Mouse (Mus musculus): ENCODE data around the gene Myoc. TPM values are rescaled to one million over a fixed set of nuclear protein-coding genes. Genes with fewer than 3 reads are reported as not detected.

The Myoc gene
- polyA plus RNA-seq, 1 experiment, result not detected

GRCm38 (mm10) chr1:162648416-162648815, 9.5 kb downstream of the Myoc start:
- Histone ChIP-seq H3K4me2 (ENCODE audit: low read depth) (no peak overlapping the region), H3K36me3 (ENCODE audit: control insufficient read depth, insufficient read depth) (no peaks in the 10 kb centered on the region), H3ac (ENCODE audit: control insufficient read depth, insufficient read length) (no peak overlapping the region), H3K4me3 (no peak overlapping the region), H3K27me3 (ENCODE audit: control insufficient read depth, insufficient read depth, insufficient read length) (peaks cover 7% of the 10 kb centered on the region), H3K79me2 (ENCODE audit: control insufficient read depth, insufficient read depth) (no peaks in the 10 kb centered on the region)
- TF ChIP-seq CEBPB (IDR thresholded peaks at IDR 0.05; ENCODE audit: insufficient read depth, poor library complexity, severe bottlenecking), result no peak
- TF ChIP-seq POLR2AphosphoS2 (IDR thresholded peaks at IDR 0.05; ENCODE audit: insufficient read length, low read depth), result no peak
- TF ChIP-seq MYOG (IDR thresholded peaks at IDR 0.05; ENCODE audit: control insufficient read depth in 1 of 3, insufficient read depth in 1 of 3, insufficient read length in 2 of 3, low read depth in 2 of 3), result no peak
- TF ChIP-seq TCF3 (IDR thresholded peaks at IDR 0.05; ENCODE audit: insufficient read length, low read depth), result no peak
- no peak for TF ChIP-seq TCF12 (IDR thresholded peaks at IDR 0.05; ENCODE audit: insufficient read depth, poor library complexity, severe bottlenecking)
- no peak for TF ChIP-seq MYOD1 (IDR thresholded peaks at IDR 0.05; ENCODE audit: control insufficient read depth in 1 of 3, insufficient read length in 2 of 3, low read depth in 2 of 3)
- TF ChIP-seq USF1 (IDR thresholded peaks at IDR 0.05; ENCODE audit: low read depth), result no peak
- no peak for TF ChIP-seq SRF (IDR thresholded peaks at IDR 0.05; ENCODE audit: control insufficient read depth, insufficient read length, low read depth)
- no peak for TF ChIP-seq POLR2A (IDR thresholded peaks at IDR 0.05; ENCODE audit: insufficient read length, low read depth)
- no peak for TF ChIP-seq E2F4 (IDR thresholded peaks at IDR 0.05; ENCODE audit: insufficient read depth)

- Histone ChIP-seq H3K27me3 (ENCODE audit: control insufficient read depth, insufficient read depth, insufficient read length) (no peaks in the 10 kb centered on the region), H3ac (ENCODE audit: control insufficient read depth, insufficient read length) (no peak within 1 kb of the TSS), H3K4me3 (no peak within 1 kb of the TSS), H3K79me2 (ENCODE audit: control insufficient read depth, insufficient read depth) (no peaks in the 10 kb centered on the region), H3K36me3 (ENCODE audit: control insufficient read depth, insufficient read depth) (no peaks in the 10 kb centered on the region), H3K4me2 (ENCODE audit: low read depth) (no peak within 1 kb of the TSS)
- no peak for TF ChIP-seq REST (IDR thresholded peaks at IDR 0.05; ENCODE audit: insufficient read depth, insufficient read length)
Observed at GRCm38 (mm10) chr1:162658119-162658518, 19.2 kb downstream of the Myoc start, which contains the start of gene Myocos. TSS of gene Myocos (minus strand) at chr1:162658219.

- H3K27me3 ChIP-seq (ENCODE audit: control insufficient read depth, insufficient read depth, insufficient read length), result no peaks in the 10 kb centered on the region
- no peaks in the 10 kb centered on the region for H3K36me3 ChIP-seq (ENCODE audit: control insufficient read depth, insufficient read depth)
- no peaks in the 10 kb centered on the region for H3K79me2 ChIP-seq (ENCODE audit: control insufficient read depth, insufficient read depth)
- no peak overlapping the region for H3ac ChIP-seq (ENCODE audit: control insufficient read depth, insufficient read length)
- no peak for TF ChIP-seq USF1 (IDR thresholded peaks at IDR 0.05; ENCODE audit: low read depth)
- peak; percentile 78 for TF ChIP-seq CEBPB (IDR thresholded peaks at IDR 0.05; ENCODE audit: insufficient read depth, poor library complexity, severe bottlenecking)
- H3K4me2 ChIP-seq (ENCODE audit: low read depth), result no peak overlapping the region
- H3K4me3 ChIP-seq, result no peak overlapping the region
Observed at GRCm38 (mm10) chr1:162660276-162660860, 21.4 kb downstream of the Myoc start.

GRCm38 (mm10) chr1:162664826-162665475, 26.0 kb downstream of the Myoc start:
- Histone ChIP-seq H3K79me2 (ENCODE audit: control insufficient read depth, insufficient read depth) (no peaks in the 10 kb centered on the region), H3K36me3 (ENCODE audit: control insufficient read depth, insufficient read depth) (no peaks in the 10 kb centered on the region), H3K4me2 (ENCODE audit: low read depth) (no peak overlapping the region), H3ac (ENCODE audit: control insufficient read depth, insufficient read length) (no peak overlapping the region), H3K4me3 (no peak overlapping the region), H3K27me3 (ENCODE audit: control insufficient read depth, insufficient read depth, insufficient read length) (no peaks in the 10 kb centered on the region)
- TF ChIP-seq MAX (IDR thresholded peaks at IDR 0.05; ENCODE audit: low read depth), result no peak
- TF ChIP-seq CEBPB (IDR thresholded peaks at IDR 0.05; ENCODE audit: insufficient read depth, poor library complexity, severe bottlenecking), result no peak
- TF ChIP-seq SRF (IDR thresholded peaks at IDR 0.05; ENCODE audit: control insufficient read depth, insufficient read length, low read depth), result no peak
- no peak for TF ChIP-seq REST (IDR thresholded peaks at IDR 0.05; ENCODE audit: insufficient read depth, insufficient read length)

GRCm38 (mm10) chr1:162665486-162666174, 26.7 kb downstream of the Myoc start:
- Histone ChIP-seq H3ac (ENCODE audit: control insufficient read depth, insufficient read length) (no peak overlapping the region), H3K4me2 (ENCODE audit: low read depth) (peak overlapping the region; percentile 38), H3K79me2 (ENCODE audit: control insufficient read depth, insufficient read depth) (no peaks in the 10 kb centered on the region), H3K4me3 (no peak overlapping the region), H3K27me3 (ENCODE audit: control insufficient read depth, insufficient read depth, insufficient read length) (no peaks in the 10 kb centered on the region), H3K36me3 (ENCODE audit: control insufficient read depth, insufficient read depth) (no peaks in the 10 kb centered on the region)
- peak; percentile 58 for TF ChIP-seq USF1 (IDR thresholded peaks at IDR 0.05; ENCODE audit: low read depth)
- TF ChIP-seq CEBPB (IDR thresholded peaks at IDR 0.05; ENCODE audit: insufficient read depth, poor library complexity, severe bottlenecking), result no peak

- Histone ChIP-seq H3K36me3 (ENCODE audit: control insufficient read depth, insufficient read depth) (peaks cover 86% of the 10 kb centered on the region), H3K4me3 (no peak overlapping the region), H3K27me3 (ENCODE audit: control insufficient read depth, insufficient read depth, insufficient read length) (no peaks in the 10 kb centered on the region), H3ac (ENCODE audit: control insufficient read depth, insufficient read length) (no peak overlapping the region), H3K4me2 (ENCODE audit: low read depth) (no peak overlapping the region), H3K79me2 (ENCODE audit: control insufficient read depth, insufficient read depth) (no peaks in the 10 kb centered on the region)
- TF ChIP-seq TCF3 (IDR thresholded peaks at IDR 0.05; ENCODE audit: insufficient read length, low read depth) (no peak), REST (IDR thresholded peaks at IDR 0.05; ENCODE audit: insufficient read depth, insufficient read length) (no peak), TCF12 (IDR thresholded peaks at IDR 0.05; ENCODE audit: insufficient read depth, poor library complexity, severe bottlenecking) (no peak), E2F4 (IDR thresholded peaks at IDR 0.05; ENCODE audit: insufficient read depth) (no peak), SRF (IDR thresholded peaks at IDR 0.05; ENCODE audit: control insufficient read depth, insufficient read length, low read depth) (no peak), MYOG (IDR thresholded peaks at IDR 0.05; ENCODE audit: control insufficient read depth in 1 of 3, insufficient read depth in 1 of 3, insufficient read length in 2 of 3, low read depth in 2 of 3) (no peak), CEBPB (IDR thresholded peaks at IDR 0.05; ENCODE audit: insufficient read depth, poor library complexity, severe bottlenecking) (no peak), MAX (IDR thresholded peaks at IDR 0.05; ENCODE audit: low read depth) (no peak), POLR2AphosphoS2 (IDR thresholded peaks at IDR 0.05; ENCODE audit: insufficient read length, low read depth) (no peak), POLR2A (IDR thresholded peaks at IDR 0.05; ENCODE audit: insufficient read length, low read depth) (no peak), USF1 (IDR thresholded peaks at IDR 0.05; ENCODE audit: low read depth) (no peak), MYOD1 (IDR thresholded peaks at IDR 0.05; ENCODE audit: control insufficient read depth in 1 of 3, insufficient read length in 2 of 3, low read depth in 2 of 3) (no peak)
Observed at GRCm38 (mm10) chr1:162693721-162694120, 54.8 kb downstream of the Myoc start.
